Mouse (Mus musculus) cerebral cortex, adult 2 months (tissue): ENCODE measurements around the gene Sfxn5.

Experiments
- WGBS: fragments of 180-500 bp; shearing (Covaris S2); methylation state at CpG from one replicate; pipeline ENCODE4 v1.1.7; 2018; 5-methylcytosine and 5-hydroxymethylcytosine counted together

The Sfxn5 gene

GRCm38 (mm10) chr6:85231469-85231868, 101.8 kb downstream of the Sfxn5 start:
- WGBS = 39% methylated on average over 6 of the region's 6 CpGs

GRCm38 (mm10) chr6:85230762-85231161, 102.5 kb downstream of the Sfxn5 start:
- 77% methylated on average over 3 of the region's 3 CpGs for WGBS

GRCm38 (mm10) chr6:85227520-85227919, 105.7 kb downstream of the Sfxn5 start:
- 80% methylated on average over 2 of the region's 2 CpGs for WGBS

GRCm38 (mm10) chr6:85226570-85226969, 106.7 kb downstream of the Sfxn5 start:
- WGBS = 80% methylated on average over 9 of the region's 9 CpGs

GRCm38 (mm10) chr6:85224442-85224891, 108.8 kb downstream of the Sfxn5 start:
- 64% methylated on average over 15 of the region's 15 CpGs for WGBS

- 76% methylated on average over 14 of the region's 14 CpGs for WGBS
Observed at GRCm38 (mm10) chr6:85223498-85224150, 109.6 kb downstream of the Sfxn5 start.

- WGBS = 73% methylated on average over 10 of the region's 10 CpGs
Observed at GRCm38 (mm10) chr6:85222551-85222950, 110.7 kb downstream of the Sfxn5 start.

- WGBS = 88% methylated on average over 4 of the region's 4 CpGs
Observed at GRCm38 (mm10) chr6:85220917-85221316, 112.3 kb downstream of the Sfxn5 start.

GRCm38 (mm10) chr6:85219706-85220105, 113.5 kb downstream of the Sfxn5 start:
- 58% methylated on average over 11 of the region's 11 CpGs for WGBS

GRCm38 (mm10) chr6:85218684-85219445, 114.4 kb downstream of the Sfxn5 start:
- WGBS = 41% methylated on average over 5 of the region's 5 CpGs

GRCm38 (mm10) chr6:85218251-85218650, 115.0 kb downstream of the Sfxn5 start:
- 48% methylated on average over 4 of the region's 4 CpGs for WGBS

GRCm38 (mm10) chr6:85210686-85211085, 122.5 kb downstream of the Sfxn5 start:
- 62% methylated on average over 1 of the region's 1 CpGs for WGBS

- WGBS = 71% methylated on average over 9 of the region's 9 CpGs
Observed at GRCm38 (mm10) chr6:85209226-85209967, 123.8 kb downstream of the Sfxn5 start.

- WGBS = 76% methylated on average over 5 of the region's 5 CpGs
Observed at GRCm38 (mm10) chr6:85207345-85207744, 125.9 kb downstream of the Sfxn5 start.

- WGBS = 36% methylated on average over 15 of the region's 15 CpGs
Observed at GRCm38 (mm10) chr6:85206939-85207285, 126.3 kb downstream of the Sfxn5 start.

GRCm38 (mm10) chr6:85206182-85206938, 126.9 kb downstream of the Sfxn5 start:
- WGBS = 30% methylated on average over 16 of the region's 16 CpGs

- WGBS = 50% methylated on average over 2 of the region's 2 CpGs
Observed at GRCm38 (mm10) chr6:85197951-85198350, 135.3 kb downstream of the Sfxn5 start.

- 23% methylated on average over 29 of the region's 29 CpGs for WGBS
Observed at GRCm38 (mm10) chr6:85193381-85194318, 139.6 kb downstream of the Sfxn5 start.

- 53% methylated on average over 9 of the region's 9 CpGs for WGBS
Observed at GRCm38 (mm10) chr6:85191751-85192440, 141.3 kb downstream of the Sfxn5 start.

GRCm38 (mm10) chr6:85190671-85191070, 142.6 kb downstream of the Sfxn5 start:
- WGBS = 16% methylated on average over 13 of the region's 13 CpGs
